Mouse (Mus musculus): ENCODE data around the gene Olfr1233.

The Olfr1233 gene

DNA sequence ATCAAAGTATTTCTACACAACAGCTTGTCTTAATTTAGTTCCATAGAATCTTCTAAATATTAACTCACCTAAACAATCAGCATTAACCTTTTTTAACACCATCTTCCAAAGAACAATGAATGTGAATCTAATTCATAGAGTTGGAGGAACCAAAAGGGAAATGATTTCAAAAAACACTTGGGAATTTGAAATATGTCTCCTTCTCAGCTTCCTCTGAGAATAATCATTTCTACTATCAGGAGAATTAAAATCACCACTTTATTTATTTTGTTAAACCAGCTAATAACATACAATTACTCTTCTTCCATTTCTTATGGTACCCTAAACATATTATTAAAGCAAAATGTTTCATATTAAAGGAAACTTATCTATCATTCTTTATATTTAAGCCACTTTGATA lies at the start of gene Olfr1233:
Gene Olfr1233 (minus strand): TSS at position 101 of the 400 bp plus-strand sequence.
- no peak for DNase-seq (ENCODE audit: low read depth, low spot score)

DNA sequence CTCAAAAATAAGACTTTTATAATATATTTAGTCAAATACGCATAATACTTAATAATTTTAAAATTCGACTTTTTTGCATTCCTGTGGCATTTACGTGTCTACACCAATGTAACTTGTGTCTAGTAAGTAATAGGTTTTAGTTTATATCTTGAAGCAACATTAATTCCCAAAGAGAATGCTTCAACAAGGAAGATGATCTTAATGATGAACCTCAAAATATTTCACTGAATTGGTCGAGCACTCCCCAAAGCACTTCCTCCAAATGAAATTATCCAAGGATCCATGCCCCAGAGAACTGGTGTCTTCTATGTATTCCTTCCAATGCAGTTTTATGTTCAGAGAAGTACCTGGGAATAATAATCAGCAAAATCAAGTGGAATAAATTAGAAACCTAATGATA lies 22.6 kb upstream of the Olfr1233 start, which contains the start of gene Olfr1234:
Gene Olfr1234 (minus strand): TSS at position 101 of the 400 bp plus-strand sequence.
- no peak for DNase-seq (ENCODE audit: low read depth, low spot score)

DNA sequence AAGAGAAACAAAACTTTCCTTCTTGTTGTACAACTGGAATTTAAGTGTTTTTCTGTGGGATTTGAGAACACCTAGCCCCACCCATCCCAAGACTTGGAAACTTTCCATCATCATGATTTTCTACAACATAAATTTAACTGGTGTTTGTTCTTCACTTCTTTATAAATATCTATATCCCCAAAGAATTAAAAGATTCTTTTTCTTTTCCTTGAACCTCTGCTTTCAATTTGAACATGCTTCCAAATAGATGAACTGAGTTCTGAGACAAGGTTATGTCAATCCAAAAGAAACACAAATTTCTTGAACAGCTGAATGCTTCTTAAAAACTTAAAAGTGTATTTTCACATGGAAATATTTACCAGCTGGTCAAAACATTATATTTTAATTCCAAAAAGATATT lies 12.6 kb downstream of the Olfr1233 start, which contains the start of gene Olfr1232:
Gene Olfr1232 (minus strand): TSS at position 101 of the 400 bp plus-strand sequence.
- DNase-seq (ENCODE audit: low read depth, low spot score) = no peak

DNA sequence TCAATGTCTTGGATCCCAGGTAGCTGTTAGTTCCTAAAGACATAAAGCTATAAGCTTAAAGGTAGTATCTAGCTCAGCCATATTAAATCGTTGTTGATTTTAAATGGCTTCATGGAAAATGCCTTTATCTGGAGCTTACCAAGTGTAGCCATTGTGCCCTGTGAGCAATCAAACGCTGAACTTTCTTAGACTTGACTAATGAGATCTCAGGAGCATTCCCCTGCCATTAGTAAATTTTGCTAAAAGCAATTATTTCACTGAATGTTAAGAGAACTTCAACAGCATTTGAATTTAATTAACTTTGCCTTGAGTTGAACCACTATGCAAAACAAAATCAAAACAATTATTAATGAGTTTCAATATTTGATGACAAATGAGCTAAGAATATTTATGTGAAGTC lies 35.2 kb downstream of the Olfr1233 start, which contains the start of gene Olfr1231:
Gene Olfr1231 (minus strand): TSS at position 101 of the 400 bp plus-strand sequence.
- DNase-seq (ENCODE audit: low read depth, low spot score) = no peak

DNA sequence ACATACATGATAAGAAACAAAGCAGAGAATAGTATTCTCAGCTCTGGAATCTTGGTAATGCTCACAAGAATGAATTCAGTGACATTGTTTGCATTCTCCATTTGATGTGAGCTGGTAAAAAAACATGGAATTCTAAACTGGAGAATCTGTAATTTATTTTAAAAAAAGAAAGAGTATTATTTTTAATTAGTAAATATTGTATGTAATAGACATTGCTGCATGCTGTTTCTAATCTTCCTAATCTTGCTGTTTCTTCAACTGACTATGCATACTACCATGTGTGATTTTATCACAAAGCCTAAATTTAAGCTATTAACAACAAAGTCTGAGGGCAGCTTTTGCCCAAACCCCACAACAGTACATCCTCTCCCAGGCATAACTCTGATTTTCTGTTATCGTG lies 45.0 kb downstream of the Olfr1233 start, which contains the start of gene Olfr1230:
Gene Olfr1230 (minus strand): TSS at position 101 of the 400 bp plus-strand sequence.
- no peak for DNase-seq (ENCODE audit: low read depth, low spot score)

DNA sequence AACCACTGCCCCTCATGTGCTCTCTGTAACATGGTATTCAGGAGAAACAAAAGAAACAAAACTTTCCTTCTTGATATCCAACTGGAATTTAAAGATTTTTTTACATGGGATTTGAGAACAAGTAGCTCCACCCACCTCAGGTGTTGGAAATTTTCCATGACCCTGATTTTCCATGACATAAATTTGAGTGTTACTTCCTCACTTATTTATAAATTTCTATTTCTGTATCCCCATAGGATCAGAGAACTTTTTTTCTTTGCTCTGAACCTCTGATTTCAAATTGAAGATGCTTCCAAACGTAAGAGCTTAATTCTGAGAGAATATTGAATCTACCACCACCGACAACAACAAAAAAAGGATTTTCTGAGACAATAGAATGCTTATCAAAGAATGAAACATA lies 54.3 kb downstream of the Olfr1233 start, which contains the start of gene Olfr1229:
Gene Olfr1229 (minus strand): TSS at position 101 of the 400 bp plus-strand sequence.
- no peak for DNase-seq (ENCODE audit: low read depth, low spot score)
